Mouse (Mus musculus) large intestine, adult 2 months (tissue): ENCODE data around the gene Dmbx1. TPM values are rescaled to one million over a fixed set of nuclear protein-coding genes. Genes with fewer than 3 reads are reported as not detected.

Source experiments
- DNase-seq: peaks from one replicate; pipeline ENCODE4 v3.0.0-alpha.2; 2012; ENCODE audit warnings: low read depth, low spot score
- WGBS: fragments of 180-500 bp; shearing (Covaris S2); methylation state at CpG from one replicate; pipeline ENCODE4 v1.1.7; 2018; 5-methylcytosine and 5-hydroxymethylcytosine counted together
- polyA plus RNA-seq: library from polyadenylated mRNA; depleted of rRNA; stranded (reverse); fragments of >200 nt; gene quantifications from 2 replicates; pipeline ENCODE4 v1.2.3, GENCODE M21; 2012; rRNA removed

The Dmbx1 gene
- polyA plus RNA-seq, result not detected in 2 replicates

- DNase-seq, result no peak
- 1% methylated on average over 71 of the region's 71 CpGs for WGBS
Measured at GRCm38 (mm10) chr4:115939295-115940102, at the start of gene Dmbx1. Gene Dmbx1, minus strand, starts transcription at chr4:115939926.

- no peak for DNase-seq
- WGBS, result 62% methylated on average over 7 of the region's 7 CpGs
Measured at GRCm38 (mm10) chr4:115989382-115989781, 49.7 kb upstream of the Dmbx1 start.

GRCm38 (mm10) chr4:115987858-115988530 is 48.3 kb upstream of the Dmbx1 start:
- 75% methylated on average over 5 of the region's 5 CpGs for WGBS

GRCm38 (mm10) chr4:115987436-115987835 is 47.7 kb upstream of the Dmbx1 start:
- no peak for DNase-seq
- 70% methylated on average over 1 of the region's 1 CpGs for WGBS

More at GRCm38 (mm10) chr4:115987858-115988530, 48.3 kb upstream of the Dmbx1 start:
- DNase-seq, result no peak

- DNase-seq, result no peak
- WGBS, result 33% methylated on average over 8 of the region's 8 CpGs
Measured at GRCm38 (mm10) chr4:115984967-115985366, 45.2 kb upstream of the Dmbx1 start.

- DNase-seq, result peak; percentile 45
- WGBS, result 3% methylated on average over 13 of the region's 13 CpGs
Measured at GRCm38 (mm10) chr4:115984111-115984510, 44.4 kb upstream of the Dmbx1 start.

GRCm38 (mm10) chr4:115980676-115981075 is 41.0 kb upstream of the Dmbx1 start:
- DNase-seq, result peak; percentile 32
- WGBS, result 1% methylated on average over 8 of the region's 8 CpGs

GRCm38 (mm10) chr4:115979437-115979836 is 39.7 kb upstream of the Dmbx1 start:
- DNase-seq, result no peak
- 2% methylated on average over 38 of the region's 39 CpGs for WGBS

GRCm38 (mm10) chr4:115978911-115979310 is 39.2 kb upstream of the Dmbx1 start:
- no peak for DNase-seq
- 40% methylated on average over 4 of the region's 4 CpGs for WGBS

- WGBS, result 47% methylated on average over 24 of the region's 24 CpGs
- no peak for DNase-seq
Measured at GRCm38 (mm10) chr4:115972543-115972942, 32.8 kb upstream of the Dmbx1 start.

- WGBS, result 17% methylated on average over 5 of the region's 5 CpGs
- no peak for DNase-seq
Measured at GRCm38 (mm10) chr4:115964446-115964845, 24.7 kb upstream of the Dmbx1 start.

GRCm38 (mm10) chr4:115963751-115964150 is 24.0 kb upstream of the Dmbx1 start:
- 44% methylated on average over 6 of the region's 6 CpGs for WGBS
- DNase-seq, result no peak

- no peak for DNase-seq
- under 1% methylated on average over 79 of the region's 79 CpGs for WGBS
Measured at GRCm38 (mm10) chr4:115962671-115963412, 23.1 kb upstream of the Dmbx1 start.

- WGBS, result 21% methylated on average over 7 of the region's 7 CpGs
- no peak for DNase-seq
Measured at GRCm38 (mm10) chr4:115961991-115962390, 22.3 kb upstream of the Dmbx1 start.

GRCm38 (mm10) chr4:115959546-115959945 is 19.8 kb upstream of the Dmbx1 start:
- DNase-seq, result no peak

- no peak for DNase-seq
- 14% methylated on average over 3 of the region's 3 CpGs for WGBS
Measured at GRCm38 (mm10) chr4:115955494-115955775, 15.7 kb upstream of the Dmbx1 start.

GRCm38 (mm10) chr4:115954656-115955493 is 15.1 kb upstream of the Dmbx1 start:
- WGBS, result 7% methylated on average over 19 of the region's 19 CpGs
- DNase-seq, result no peak

- no peak for DNase-seq
- 44% methylated on average over 5 of the region's 5 CpGs for WGBS
Measured at GRCm38 (mm10) chr4:115953559-115953958, 13.8 kb upstream of the Dmbx1 start.

GRCm38 (mm10) chr4:115952758-115953157 is 13.0 kb upstream of the Dmbx1 start:
- DNase-seq, result peak; percentile 7
- WGBS, result 15% methylated on average over 6 of the region's 6 CpGs
